Mouse (Mus musculus): ENCODE results near the gene Gm21987. TPM values are rescaled to one million over a fixed set of nuclear protein-coding genes. Genes with fewer than 3 reads are reported as not detected.
A peak's percentile ranks its signal among the peaks of the same experiment; 100 is the strongest.

The Gm21987 gene
- polyA plus RNA-seq, 1 experiment = not detected

GRCm38 (mm10) chr16:38358256-38358812 is 11.5 kb downstream of the Gm21987 start:
- H3K4me1 ChIP-seq (ENCODE audit: control insufficient read depth, insufficient read depth, low read length) = 0 out of 2 replicates have a peak, but pooled peaks cover 7% of the 10 kb centered on the region
- no peak for DNase-seq
- no peak overlapping the region for H3K4me3 ChIP-seq (replicated peaks; ENCODE audit: extremely low read depth, low read depth, low read length)
- TF ChIP-seq POLR2A (IDR thresholded peaks at IDR 0.05; ENCODE audit: borderline replicate concordance, extremely low read depth, low read depth, low read length) = no peak
- no peak for TF ChIP-seq CTCF (IDR thresholded peaks at IDR 0.05; ENCODE audit: insufficient read depth, low read length)
- WGBS = 86% methylated on average over 6 of the region's 6 CpGs

GRCm38 (mm10) chr16:38359241-38359640 is 12.4 kb downstream of the Gm21987 start:
- H3K4me1 ChIP-seq (ENCODE audit: control insufficient read depth, insufficient read depth, low read length) = peaks cover 7% of the 10 kb centered on the region; the same call in 1 of the 2 replicates
- DNase-seq = no peak
- H3K4me3 ChIP-seq (replicated peaks; ENCODE audit: extremely low read depth, low read depth, low read length) = no peak overlapping the region
- TF ChIP-seq POLR2A (IDR thresholded peaks at IDR 0.05; ENCODE audit: borderline replicate concordance, extremely low read depth, low read depth, low read length) (no peak), CTCF (IDR thresholded peaks at IDR 0.05; ENCODE audit: insufficient read depth, low read length) (no peak)
- 77% methylated on average over 2 of the region's 2 CpGs for WGBS

GRCm38 (mm10) chr16:38359857-38360256 is 13.0 kb downstream of the Gm21987 start:
- H3K4me3 ChIP-seq (replicated peaks; ENCODE audit: extremely low read depth, low read depth, low read length) = no peak overlapping the region
- no peak for DNase-seq
- 51% methylated on average over 3 of the region's 3 CpGs for WGBS
- no peak for TF ChIP-seq POLR2A (IDR thresholded peaks at IDR 0.05; ENCODE audit: borderline replicate concordance, extremely low read depth, low read depth, low read length)
- no peak for TF ChIP-seq CTCF (IDR thresholded peaks at IDR 0.05; ENCODE audit: insufficient read depth, low read length)
- H3K4me1 ChIP-seq (ENCODE audit: control insufficient read depth, insufficient read depth, low read length) = peaks cover 7% of the 10 kb centered on the region; the same call in 1 of the 2 replicates

- H3K4me3 ChIP-seq (replicated peaks; ENCODE audit: extremely low read depth, low read depth, low read length) = no peak overlapping the region
- DNase-seq = no peak
- H3K4me1 ChIP-seq (ENCODE audit: control insufficient read depth, insufficient read depth, low read length) = peaks cover 7% of the 10 kb centered on the region; the same call in 1 of the 2 replicates
- 41% methylated on average over 2 of the region's 2 CpGs for WGBS
- no peak for TF ChIP-seq POLR2A (IDR thresholded peaks at IDR 0.05; ENCODE audit: borderline replicate concordance, extremely low read depth, low read depth, low read length)
These were observed 13.5 kb downstream of the Gm21987 start for GRCm38 (mm10) chr16:38360317-38360716.

GRCm38 (mm10) chr16:38361933-38362332 is 15.1 kb downstream of the Gm21987 start, which contains the start of gene Popdc2:
Gene Popdc2, plus strand, starts transcription at chr16:38362209.
- DNase-seq = peak; percentile 28
- peaks cover 7% of the 10 kb centered on the region; the same call in 1 of the 2 replicates for H3K4me1 ChIP-seq (ENCODE audit: control insufficient read depth, insufficient read depth, low read length)
- TF ChIP-seq POLR2A (IDR thresholded peaks at IDR 0.05; ENCODE audit: borderline replicate concordance, extremely low read depth, low read depth, low read length) (peak; percentile 53; the same call in 1 of the 2 replicates), CTCF (IDR thresholded peaks at IDR 0.05; ENCODE audit: insufficient read depth, low read length) (no peak)
- peak within 1 kb of the TSS; percentile 42 for H3K4me3 ChIP-seq (replicated peaks; ENCODE audit: extremely low read depth, low read depth, low read length)
- 19% methylated on average over 10 of the region's 10 CpGs for WGBS

- Histone ChIP-seq H3K4me3 (replicated peaks; ENCODE audit: extremely low read depth, low read depth, low read length) (peak overlapping the region; percentile 39), H3K4me1 (ENCODE audit: control insufficient read depth, insufficient read depth, low read length) (peaks cover 7% of the 10 kb centered on the region; the same call in 1 of the 2 replicates)
- TF ChIP-seq CTCF (IDR thresholded peaks at IDR 0.05; ENCODE audit: insufficient read depth, low read length) = no peak
- no peak for TF ChIP-seq POLR2A (IDR thresholded peaks at IDR 0.05; ENCODE audit: borderline replicate concordance, extremely low read depth, low read depth, low read length)
- WGBS = 54% methylated on average over 20 of the region's 20 CpGs
- peak; percentile 20 for DNase-seq
These were observed 15.8 kb downstream of the Gm21987 start for GRCm38 (mm10) chr16:38362493-38363255.

GRCm38 (mm10) chr16:38363256-38363595 is 16.4 kb downstream of the Gm21987 start:
- TF ChIP-seq POLR2A (IDR thresholded peaks at IDR 0.05; ENCODE audit: borderline replicate concordance, extremely low read depth, low read depth, low read length) (no peak), CTCF (IDR thresholded peaks at IDR 0.05; ENCODE audit: insufficient read depth, low read length) (no peak)
- no peak for DNase-seq
- peak overlapping the region; percentile 18 for H3K4me3 ChIP-seq (replicated peaks; ENCODE audit: extremely low read depth, low read depth, low read length)
- 34% methylated on average over 3 of the region's 3 CpGs for WGBS
- peaks cover 7% of the 10 kb centered on the region; the same call in 1 of the 2 replicates for H3K4me1 ChIP-seq (ENCODE audit: control insufficient read depth, insufficient read depth, low read length)

GRCm38 (mm10) chr16:38363657-38364056 is 16.8 kb downstream of the Gm21987 start:
- WGBS = 74% methylated on average over 7 of the region's 7 CpGs
- no peak for DNase-seq
- TF ChIP-seq POLR2A (IDR thresholded peaks at IDR 0.05; ENCODE audit: borderline replicate concordance, extremely low read depth, low read depth, low read length) = no peak
- no peak for TF ChIP-seq CTCF (IDR thresholded peaks at IDR 0.05; ENCODE audit: insufficient read depth, low read length)
- Histone ChIP-seq H3K4me1 (ENCODE audit: control insufficient read depth, insufficient read depth, low read length) (peaks cover 7% of the 10 kb centered on the region; the same call in 1 of the 2 replicates), H3K4me3 (replicated peaks; ENCODE audit: extremely low read depth, low read depth, low read length) (no peak overlapping the region)

- 91% methylated on average over 10 of the region's 10 CpGs for WGBS
- TF ChIP-seq POLR2A (IDR thresholded peaks at IDR 0.05; ENCODE audit: borderline replicate concordance, extremely low read depth, low read depth, low read length) (no peak), CTCF (IDR thresholded peaks at IDR 0.05; ENCODE audit: insufficient read depth, low read length) (no peak)
- no peak overlapping the region for H3K4me3 ChIP-seq (replicated peaks; ENCODE audit: extremely low read depth, low read depth, low read length)
- peaks cover 7% of the 10 kb centered on the region; the same call in 1 of the 2 replicates for H3K4me1 ChIP-seq (ENCODE audit: control insufficient read depth, insufficient read depth, low read length)
- no peak for DNase-seq
These were observed 18.6 kb downstream of the Gm21987 start for GRCm38 (mm10) chr16:38365390-38365789.

Data from lung, adult 2 months (tissue).